Mouse (Mus musculus) left cerebral cortex, adult 2 months (tissue): ENCODE data around the gene Frmd7. TPM values are rescaled to one million over a fixed set of nuclear protein-coding genes. Genes with fewer than 3 reads are reported as not detected.

Experiments
- DNase-seq, 2 experiments: peaks; one replicate each; pipeline ENCODE4 v3.0.0; 2021 to 2022; ENCODE audit warnings: low spot score in 2 of 2, mixed read lengths in 1 of 2; ENCODE audit errors: extremely low spot score in 1 of 2
- H3K27ac ChIP-seq: fragments of 200-600 bp; 2 replicates; pipeline ENCODE4 v1.8.1; 2022
- H3K4me3 ChIP-seq: fragments of 200-600 bp; 2 replicates; pipeline ENCODE4 v1.8.1; 2022
- CTCF ChIP-seq: fragments of 200-600 bp; IDR thresholded peaks from 2 replicates; pipeline ENCODE4 v1.8.1; 2022; ENCODE audit warnings: antibody characterized with exemption, mild to moderate bottlenecking, moderate library complexity
- intact Hi-C: fragments of 180-260 bp; cut with DNase I; formaldehyde crosslinking; loops from one replicate; pipeline ENCODE4 v1.15.1; 2025
- long read RNA-seq, 2 experiments: library from polyadenylated mRNA; stranded (forward); transcript quantifications; one replicate each; pipeline ENCODE4 v2.0.0; 2021; ENCODE audit warnings: borderline mapping rate in 2 of 2
- total RNA-seq, 2 experiments: library from RNA; stranded (reverse); gene quantifications; 2 replicates each; pipeline ENCODE4 v1.2.3; 2021

The Frmd7 gene
- total RNA-seq = 1 to 10 TPM in 1 of 2 experiments, under 1 TPM in 1; 0.27 to 1.3 TPM
- long read RNA-seq, experiment 1, partial matches to known transcripts = 0 of 1 reads
- long read RNA-seq, experiment 1, other reads (novel, unspliced or antisense) = 1 of 1 reads
- long read RNA-seq, experiment 2 = 0 reads

GRCm38 (mm10) chrX:50942610-50943009 is at the start of gene Frmd7:
TSS of gene Frmd7 (minus strand) at chrX:50942710.
- DNase-seq = no peak
- no peak within 1 kb of the TSS for H3K4me3 ChIP-seq
- no peak within 1 kb of the TSS for H3K27ac ChIP-seq
- intact Hi-C loops = no loop called here
- TF ChIP-seq CTCF = no peak

GRCm38 (mm10) chrX:50991324-50991723 is 48.8 kb upstream of the Frmd7 start:
- intact Hi-C loops = no loop called here
- Histone ChIP-seq H3K4me3 (no peak overlapping the region), H3K27ac (no peak overlapping the region)
- TF ChIP-seq CTCF = no peak
- no peak for DNase-seq

- no peak for DNase-seq
- intact Hi-C loops = no loop called here
- H3K27ac ChIP-seq = no peak overlapping the region
- H3K4me3 ChIP-seq = no peak overlapping the region
- no peak for TF ChIP-seq CTCF
Observed at GRCm38 (mm10) chrX:50989940-50990339, 47.4 kb upstream of the Frmd7 start.

- no peak for DNase-seq
- Histone ChIP-seq H3K4me3 (no peak overlapping the region), H3K27ac (no peak overlapping the region)
- intact Hi-C loops = no loop called here
- no peak for TF ChIP-seq CTCF
Observed at GRCm38 (mm10) chrX:50988581-50988980, 46.1 kb upstream of the Frmd7 start.

GRCm38 (mm10) chrX:50978428-50978827 is 35.9 kb upstream of the Frmd7 start:
- Histone ChIP-seq H3K27ac (no peak overlapping the region), H3K4me3 (no peak overlapping the region)
- DNase-seq = no peak
- intact Hi-C loops = no loop called here
- TF ChIP-seq CTCF = no peak

- H3K4me3 ChIP-seq = no peak overlapping the region
- DNase-seq = no peak
- TF ChIP-seq CTCF = no peak
- no peak overlapping the region for H3K27ac ChIP-seq
- intact Hi-C loops = no loop called here
Observed at GRCm38 (mm10) chrX:50972145-50972544, 29.6 kb upstream of the Frmd7 start.

- no peak for DNase-seq
- no peak for TF ChIP-seq CTCF
- H3K27ac ChIP-seq = no peak overlapping the region
- no peak overlapping the region for H3K4me3 ChIP-seq
- intact Hi-C loops = no loop called here
Observed at GRCm38 (mm10) chrX:50969907-50970306, 27.4 kb upstream of the Frmd7 start.

GRCm38 (mm10) chrX:50968157-50968932 is 25.8 kb upstream of the Frmd7 start:
- H3K4me3 ChIP-seq = no peak overlapping the region
- H3K27ac ChIP-seq = no peak overlapping the region
- intact Hi-C loops = no loop called here
- TF ChIP-seq CTCF = no peak
- no peak for DNase-seq

GRCm38 (mm10) chrX:50965157-50965556 is 22.6 kb upstream of the Frmd7 start:
- no peak for TF ChIP-seq CTCF
- Histone ChIP-seq H3K4me3 (no peak overlapping the region), H3K27ac (no peak overlapping the region)
- no peak for DNase-seq
- intact Hi-C loops = no loop called here

- Histone ChIP-seq H3K27ac (no peak overlapping the region), H3K4me3 (no peak overlapping the region)
- TF ChIP-seq CTCF = no peak
- intact Hi-C loops = no loop called here
- no peak for DNase-seq
Observed at GRCm38 (mm10) chrX:50962955-50963354, 20.4 kb upstream of the Frmd7 start.

GRCm38 (mm10) chrX:50948633-50949032 is 6.1 kb upstream of the Frmd7 start:
- Histone ChIP-seq H3K4me3 (no peak overlapping the region), H3K27ac (no peak overlapping the region)
- intact Hi-C loops = no loop called here
- TF ChIP-seq CTCF = no peak
- no peak for DNase-seq

GRCm38 (mm10) chrX:50948116-50948515 is 5.6 kb upstream of the Frmd7 start:
- no peak for DNase-seq
- intact Hi-C loops = no loop called here
- Histone ChIP-seq H3K27ac (no peak overlapping the region), H3K4me3 (no peak overlapping the region)
- no peak for TF ChIP-seq CTCF

- DNase-seq = no peak
- no peak for TF ChIP-seq CTCF
- Histone ChIP-seq H3K4me3 (no peak overlapping the region), H3K27ac (no peak overlapping the region)
- intact Hi-C loops = no loop called here
Observed at GRCm38 (mm10) chrX:50937117-50937516, 5.4 kb downstream of the Frmd7 start.
